Mouse (Mus musculus) layer of hippocampus, postnatal 14 days (tissue): ENCODE data around the gene Ppp1r36. TPM values are rescaled to one million over a fixed set of nuclear protein-coding genes. Genes with fewer than 3 reads are reported as not detected.
"Not testable (repeated sequence)": the region's sequence is repeated elsewhere in the genome, so short reads cannot be mapped to it uniquely, and the experiment has no call there.

Source experiments
- DNase-seq, 2 experiments: peaks; one replicate each; pipeline ENCODE4 v3.0.0; 2021 to 2022; ENCODE audit warnings: low spot score in 2 of 2, mixed read lengths in 1 of 2
- total RNA-seq, 2 experiments: library from RNA; stranded (reverse); gene quantifications; 2 replicates each; pipeline ENCODE4 v1.2.3; 2021

Ppp1r36 gene
- total RNA-seq, 2 experiments from 2014 or later: 1.1 to 3.0 TPM

DNA sequence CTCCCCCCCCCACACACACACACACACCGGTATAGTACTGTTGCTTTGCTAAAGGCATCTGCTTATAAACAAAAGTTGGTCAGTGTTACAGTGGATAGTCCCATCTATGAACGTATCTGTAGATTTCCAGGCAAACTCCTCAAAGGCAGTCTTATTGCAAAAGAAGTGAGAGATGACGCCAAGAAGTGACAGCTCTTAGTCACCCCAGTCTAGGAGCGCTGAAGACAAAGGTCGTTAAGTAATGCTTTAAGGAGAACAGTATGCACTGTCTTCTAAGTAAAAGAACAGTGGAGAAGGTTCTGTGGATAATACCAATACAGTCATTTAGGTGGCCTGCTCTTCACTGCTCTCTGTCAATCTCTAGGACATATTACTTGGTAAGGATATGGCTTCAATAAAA lies 24.4 kb upstream of the Ppp1r36 start:
- no peak for DNase-seq

DNA sequence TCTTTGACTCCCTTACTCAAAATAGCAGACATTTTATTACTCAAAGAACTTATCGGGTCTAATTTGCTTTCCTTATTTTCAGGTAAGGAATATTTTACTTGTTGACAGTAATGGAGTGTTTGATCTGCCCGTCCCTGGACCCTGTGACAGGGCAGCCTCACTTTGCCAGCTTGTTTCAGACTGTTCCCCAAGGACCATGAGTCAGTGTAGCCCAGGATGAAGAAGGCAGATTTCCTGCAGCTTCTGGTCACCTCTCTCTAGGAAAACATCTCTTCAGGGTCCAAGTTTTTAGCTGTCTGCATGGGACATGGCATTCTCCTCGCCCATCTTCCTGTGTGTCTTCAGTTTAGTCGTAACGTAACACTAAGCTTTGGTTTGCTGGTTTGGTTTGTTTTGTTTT lies 20.1 kb upstream of the Ppp1r36 start:
- DNase-seq: no peak

DNA sequence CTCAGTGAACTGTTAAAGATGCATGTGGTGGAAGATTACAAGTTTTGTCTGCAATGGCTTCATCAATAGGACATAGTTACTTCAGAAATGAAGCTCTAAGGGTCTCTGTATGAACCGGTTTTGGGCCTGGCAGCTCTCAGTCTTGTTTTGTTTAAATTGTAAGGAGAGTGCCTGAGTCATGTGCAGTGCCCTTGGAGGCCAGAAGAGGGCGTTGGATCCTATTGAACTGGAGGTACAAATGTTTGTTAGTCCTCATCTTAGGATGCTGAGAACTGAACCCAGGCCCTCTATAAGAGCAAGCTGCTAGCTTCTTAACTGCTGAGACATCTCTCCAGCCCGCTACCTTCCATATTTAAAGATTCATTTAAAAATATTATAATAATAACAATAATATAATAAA lies 15.7 kb upstream of the Ppp1r36 start:
- DNase-seq: no peak

DNA sequence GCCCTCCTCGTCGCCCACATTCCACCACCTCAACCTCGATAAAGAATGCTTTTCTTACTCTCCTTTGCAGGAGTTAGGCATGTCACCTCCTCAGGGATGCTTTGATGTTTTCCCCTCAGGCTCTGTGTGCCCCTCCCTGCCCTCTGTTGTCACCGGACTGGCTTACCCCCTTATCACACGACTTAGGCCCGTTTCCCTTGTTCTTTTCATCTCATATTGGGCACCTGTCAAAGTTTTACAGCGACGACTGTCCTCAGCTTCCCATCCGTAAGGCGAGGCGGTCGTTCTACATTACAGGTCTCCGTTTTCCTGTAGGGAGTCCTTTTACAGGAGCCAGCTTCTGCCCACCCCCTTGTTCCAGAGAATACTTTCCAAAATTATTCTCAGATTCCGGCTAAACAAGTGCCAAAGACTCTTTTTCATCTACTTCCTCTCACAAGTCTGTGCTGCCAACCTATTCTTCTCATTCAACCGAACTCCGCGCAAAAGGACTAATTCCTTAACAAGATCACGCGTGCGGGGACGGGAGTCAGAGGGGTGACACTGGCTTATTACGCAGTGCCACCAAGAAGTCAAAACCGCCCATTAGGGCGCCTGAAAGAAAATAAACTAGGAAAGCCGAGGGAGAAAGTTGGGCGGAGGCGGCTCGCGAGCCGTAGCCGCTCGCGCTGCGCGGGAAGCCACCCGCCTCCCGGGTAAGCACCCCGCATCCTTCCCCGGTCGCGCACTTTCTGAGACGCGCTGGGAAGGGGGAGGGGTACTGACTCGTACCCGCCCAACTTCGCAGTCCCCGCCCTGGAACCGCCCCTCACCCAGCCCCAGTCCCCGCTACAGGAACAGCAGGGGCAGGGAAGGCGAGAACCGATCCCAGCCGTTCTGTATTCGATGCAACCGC lies 14.1 kb upstream of the Ppp1r36 start:
- no peak for DNase-seq

DNA sequence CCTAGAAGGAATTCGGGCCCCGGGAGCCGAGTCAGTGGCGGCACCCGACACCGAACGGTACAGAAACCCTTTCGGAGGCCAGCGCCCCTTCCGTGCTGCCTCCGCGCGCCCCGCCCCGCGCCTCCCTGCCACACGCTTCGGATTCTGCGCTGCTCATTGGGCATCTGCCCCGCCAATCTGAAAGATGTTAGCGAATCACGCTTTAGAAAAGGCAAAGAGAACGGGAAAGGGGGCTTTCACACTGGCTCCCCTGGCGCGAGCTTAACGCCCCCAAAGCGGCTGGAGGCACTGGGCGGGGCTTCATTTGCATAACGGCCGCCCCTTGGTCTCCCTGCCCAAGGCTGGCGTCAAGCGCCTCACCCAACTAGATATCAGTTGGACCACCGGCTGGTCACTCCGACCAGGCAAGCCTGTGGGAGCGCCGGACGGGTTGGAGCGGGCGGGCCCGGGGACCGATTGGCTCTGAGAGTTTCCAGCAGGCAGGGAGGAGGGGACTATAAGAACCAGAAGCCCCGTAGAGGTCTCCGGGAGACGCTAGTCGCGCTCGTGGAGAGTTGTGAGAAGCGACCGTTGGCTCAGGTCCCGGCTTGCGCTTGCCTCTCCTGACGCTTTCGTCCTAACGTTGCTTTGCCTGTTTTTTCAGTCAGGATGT lies 13.3 kb upstream of the Ppp1r36 start, which contains the start of gene Hspa2:
Gene Hspa2, plus strand, starts transcription at position 291 of the 652 bp plus-strand sequence.
- peak; percentile 100 for DNase-seq

DNA sequence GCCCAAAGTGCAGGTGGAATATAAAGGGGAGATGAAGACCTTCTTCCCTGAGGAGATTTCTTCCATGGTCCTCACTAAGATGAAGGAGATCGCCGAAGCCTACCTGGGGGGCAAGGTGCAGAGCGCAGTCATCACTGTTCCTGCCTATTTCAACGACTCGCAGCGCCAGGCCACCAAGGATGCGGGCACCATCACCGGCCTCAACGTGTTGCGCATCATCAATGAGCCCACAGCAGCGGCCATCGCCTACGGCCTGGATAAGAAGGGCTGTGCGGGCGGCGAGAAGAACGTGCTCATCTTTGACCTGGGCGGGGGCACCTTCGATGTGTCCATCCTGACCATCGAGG lies 12.5 kb upstream of the Ppp1r36 start:
- peak in 1 of 2 experiments; percentile 28 for DNase-seq

DNA sequence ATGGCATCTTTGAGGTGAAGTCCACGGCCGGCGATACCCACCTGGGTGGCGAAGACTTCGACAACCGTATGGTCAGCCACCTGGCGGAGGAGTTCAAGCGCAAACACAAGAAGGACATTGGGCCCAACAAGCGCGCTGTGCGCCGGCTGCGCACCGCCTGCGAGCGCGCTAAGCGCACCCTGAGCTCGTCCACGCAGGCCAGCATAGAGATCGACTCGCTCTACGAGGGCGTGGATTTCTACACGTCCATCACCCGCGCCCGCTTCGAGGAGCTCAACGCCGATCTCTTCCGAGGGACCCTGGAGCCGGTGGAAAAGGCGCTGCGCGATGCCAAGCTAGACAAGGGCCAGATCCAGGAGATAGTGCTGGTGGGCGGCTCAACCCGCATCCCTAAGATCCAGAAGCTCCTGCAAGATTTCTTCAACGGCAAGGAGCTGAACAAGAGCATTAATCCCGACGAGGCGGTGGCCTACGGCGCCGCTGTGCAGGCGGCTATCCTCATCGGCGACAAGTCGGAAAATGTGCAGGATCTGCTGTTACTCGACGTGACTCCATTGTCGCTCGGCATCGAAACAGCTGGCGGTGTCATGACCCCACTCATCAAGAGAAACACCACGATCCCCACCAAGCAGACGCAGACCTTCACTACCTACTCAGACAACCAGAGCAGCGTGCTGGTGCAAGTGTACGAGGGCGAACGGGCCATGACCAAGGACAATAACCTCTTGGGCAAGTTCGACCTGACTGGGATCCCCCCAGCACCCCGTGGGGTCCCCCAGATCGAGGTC lies 12.0 kb upstream of the Ppp1r36 start:
- peak; percentile 37 for DNase-seq

DNA sequence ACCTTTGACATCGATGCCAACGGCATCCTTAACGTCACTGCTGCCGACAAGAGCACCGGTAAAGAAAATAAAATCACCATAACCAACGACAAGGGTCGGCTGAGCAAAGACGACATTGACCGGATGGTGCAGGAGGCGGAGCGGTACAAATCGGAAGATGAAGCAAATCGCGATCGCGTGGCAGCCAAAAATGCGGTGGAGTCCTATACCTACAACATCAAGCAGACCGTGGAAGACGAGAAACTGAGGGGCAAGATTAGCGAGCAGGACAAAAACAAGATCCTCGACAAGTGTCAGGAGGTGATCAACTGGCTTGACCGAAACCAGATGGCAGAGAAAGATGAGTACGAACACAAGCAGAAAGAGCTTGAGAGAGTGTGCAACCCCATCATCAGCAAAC lies 11.4 kb upstream of the Ppp1r36 start:
- DNase-seq: no peak

DNA sequence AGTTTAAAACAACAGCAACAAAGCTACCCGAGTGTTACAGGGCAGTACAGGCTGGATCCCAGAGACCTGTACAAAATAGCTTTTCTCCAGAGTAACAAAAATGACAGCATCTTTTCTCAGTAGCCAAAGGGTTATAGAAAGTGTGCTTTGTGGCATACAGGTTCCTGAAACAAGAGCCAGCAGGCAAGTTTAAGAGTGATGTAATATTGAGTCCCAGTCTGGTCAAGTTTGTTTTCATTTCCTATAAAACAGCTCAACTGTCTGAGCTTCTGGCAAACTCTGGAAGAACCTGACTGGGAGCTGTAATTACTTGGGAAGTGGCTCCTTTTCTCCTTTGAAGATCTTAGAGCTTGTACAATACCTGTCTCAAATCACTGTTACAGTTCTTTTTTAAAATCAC lies 10.2 kb upstream of the Ppp1r36 start:
- DNase-seq: no peak

DNA sequence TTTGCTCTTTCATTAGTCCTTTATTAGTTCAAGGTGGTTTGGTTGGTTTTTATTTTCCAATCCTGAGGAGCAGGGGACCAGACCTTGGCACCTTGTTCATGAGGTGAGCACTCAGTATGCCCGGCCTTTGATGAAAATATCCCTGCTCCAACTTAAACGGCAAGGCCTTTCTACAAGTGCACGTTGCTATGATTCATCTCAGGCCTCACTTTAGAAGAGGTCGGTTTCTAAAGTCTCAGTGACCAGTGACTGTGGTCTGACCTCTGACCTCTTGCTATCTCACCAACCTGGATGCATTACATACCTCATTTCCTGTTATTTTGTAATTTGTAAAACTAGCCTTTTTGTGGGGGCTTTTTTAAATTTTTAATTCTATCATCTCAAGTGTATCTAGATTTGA lies 8.2 kb upstream of the Ppp1r36 start:
- DNase-seq: no peak

DNA sequence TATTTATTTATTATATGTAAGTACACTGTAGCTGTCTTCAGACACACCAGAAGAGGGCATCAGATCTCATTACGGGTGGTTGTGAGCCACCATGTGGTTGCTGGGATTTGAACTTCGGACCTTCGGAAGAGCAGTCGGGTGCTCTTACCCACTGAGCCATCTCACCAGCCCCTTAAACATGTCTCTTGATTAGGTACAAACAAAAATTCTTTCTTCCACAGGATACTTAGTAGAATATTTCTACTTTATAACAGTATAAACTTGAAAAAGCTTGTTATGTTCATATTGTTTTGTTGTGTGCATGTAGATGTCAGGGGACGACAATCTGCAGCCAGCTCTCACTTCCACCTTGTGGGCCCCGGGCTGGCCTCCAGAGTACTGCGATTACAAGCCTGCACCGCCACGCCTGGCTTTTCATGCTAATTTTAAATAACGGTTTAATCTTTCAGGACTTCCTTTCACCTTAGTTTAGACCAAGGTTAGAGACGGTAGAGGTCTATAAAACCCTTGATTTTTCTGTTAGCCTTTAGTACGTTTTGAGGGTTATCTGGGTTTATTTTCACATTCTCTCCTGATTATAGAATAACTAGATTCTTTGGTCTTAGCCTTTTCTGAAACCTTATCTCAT lies 1.8 kb upstream of the Ppp1r36 start:
- DNase-seq: no peak

DNA sequence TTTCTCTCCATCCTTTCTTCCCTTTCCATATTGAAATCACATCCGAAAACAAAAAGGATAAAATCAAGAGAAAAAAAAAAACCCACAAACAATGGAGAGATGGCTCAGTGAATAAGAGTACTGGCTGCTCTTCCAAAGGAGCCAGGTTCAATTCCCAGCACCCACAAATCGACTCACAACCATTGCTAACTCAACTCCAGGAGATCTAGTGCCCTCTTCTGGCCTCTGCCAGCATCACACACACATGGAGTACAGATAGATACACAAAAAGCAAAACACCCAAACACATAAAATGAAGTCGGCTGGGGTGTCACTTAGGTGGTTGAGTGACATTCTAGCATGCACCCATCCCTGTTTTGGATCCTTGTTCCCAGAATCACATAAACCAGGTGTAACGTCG lies 1.0 kb downstream of the Ppp1r36 start:
- DNase-seq: no peak

DNA sequence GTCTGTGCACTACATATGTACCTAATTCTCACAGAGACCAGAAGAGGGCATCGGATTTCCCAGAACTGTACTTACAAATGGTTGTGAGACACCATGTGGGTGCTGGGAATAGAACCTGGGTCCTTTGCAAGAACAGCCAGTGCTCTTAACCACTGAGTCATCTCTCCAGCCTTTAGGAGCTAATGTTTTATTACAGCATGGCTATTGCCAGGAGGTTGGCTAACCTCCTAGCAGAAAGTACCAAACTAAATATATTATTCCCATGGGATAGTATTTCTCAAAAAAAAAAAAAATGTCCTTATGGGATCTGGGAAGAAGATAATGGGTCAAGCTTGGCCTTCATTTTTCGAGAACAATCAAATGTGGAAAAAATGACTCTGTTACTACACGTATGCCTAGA lies 7.9 kb downstream of the Ppp1r36 start:
- DNase-seq: no peak

DNA sequence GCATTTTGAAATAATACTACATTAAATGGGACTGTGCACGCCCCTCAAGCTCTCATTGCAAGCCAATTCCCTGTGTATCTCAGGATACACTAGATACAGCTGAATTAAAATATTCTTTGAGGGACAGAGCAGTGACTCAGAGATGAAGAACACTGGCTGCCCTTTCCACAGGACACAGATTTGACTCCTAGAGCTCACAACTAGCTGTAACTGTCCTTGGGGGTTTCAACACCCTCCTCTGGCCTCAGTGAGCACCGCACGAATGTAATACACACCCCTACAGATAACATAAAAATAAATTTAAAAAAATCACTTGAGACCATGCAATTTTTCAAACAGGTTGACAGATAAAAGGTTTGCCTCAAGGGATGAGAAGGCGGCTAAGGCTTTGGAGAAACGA lies 10.2 kb downstream of the Ppp1r36 start:
- no peak for DNase-seq

DNA sequence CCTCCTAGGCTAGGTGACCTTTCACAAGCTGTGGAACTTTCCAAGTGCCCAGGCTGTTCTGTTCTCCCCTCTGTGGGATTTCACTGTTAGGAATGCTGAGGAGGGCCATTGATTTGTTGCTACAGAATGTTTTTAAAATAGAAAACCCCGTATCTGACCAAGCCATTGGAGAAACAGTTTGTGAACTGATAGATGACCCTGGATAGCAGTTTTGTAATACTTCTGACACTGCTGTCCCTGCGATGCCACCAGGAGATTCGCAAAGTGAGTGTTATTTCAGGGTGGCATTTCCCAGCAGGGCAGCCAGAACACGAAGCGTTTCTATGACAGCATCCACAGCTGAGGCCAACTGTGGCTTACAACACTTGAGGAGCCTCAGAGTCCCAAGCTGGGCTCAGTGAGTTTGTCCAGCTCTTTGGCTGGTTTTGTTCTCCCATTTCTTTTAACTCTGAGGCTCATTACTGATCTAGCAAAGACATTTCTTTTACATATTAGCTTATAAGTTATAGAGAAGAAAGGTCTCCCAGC lies 13.6 kb downstream of the Ppp1r36 start:
- DNase-seq: peak; percentile 40 to 59

DNA sequence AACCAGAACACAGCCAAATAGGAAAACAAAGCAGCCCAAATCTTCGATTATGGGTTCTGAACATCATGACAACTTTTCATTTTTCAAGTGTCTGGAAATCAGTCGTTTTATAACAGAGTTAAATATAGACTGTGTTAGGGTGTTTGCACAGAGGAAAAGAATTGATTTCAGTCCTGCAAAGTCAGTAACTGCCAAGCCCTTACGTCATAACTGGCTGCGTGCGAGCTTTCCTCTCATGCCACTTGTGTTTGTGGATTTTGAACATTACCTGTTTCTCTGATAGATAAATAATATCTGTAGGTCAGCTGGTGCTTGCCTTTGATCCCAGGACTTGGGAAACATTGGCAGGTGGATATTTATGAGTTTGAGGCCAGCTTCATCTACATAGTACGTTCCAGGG lies 14.1 kb downstream of the Ppp1r36 start:
- peak in 1 of 2 experiments; percentile 43 for DNase-seq

DNA sequence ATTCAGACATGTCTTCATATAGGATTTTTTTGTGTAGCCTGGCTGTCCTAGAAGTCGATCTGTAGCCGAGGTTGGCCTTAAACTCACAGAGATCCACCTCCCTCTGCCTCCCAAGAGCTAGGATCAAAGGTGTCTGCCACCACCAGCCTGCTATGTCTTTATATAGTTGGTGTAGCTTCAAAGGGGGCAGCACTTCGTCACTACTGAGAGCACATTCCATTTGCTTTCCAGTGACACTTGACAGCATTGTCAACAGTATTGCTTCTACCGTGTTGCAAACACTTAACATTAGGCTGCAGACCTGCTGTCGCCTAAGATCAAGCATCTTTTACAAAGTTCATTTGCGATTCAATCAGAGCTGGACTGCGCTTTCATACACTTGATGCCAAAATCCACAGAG lies 16.8 kb downstream of the Ppp1r36 start:
- no peak for DNase-seq

DNA sequence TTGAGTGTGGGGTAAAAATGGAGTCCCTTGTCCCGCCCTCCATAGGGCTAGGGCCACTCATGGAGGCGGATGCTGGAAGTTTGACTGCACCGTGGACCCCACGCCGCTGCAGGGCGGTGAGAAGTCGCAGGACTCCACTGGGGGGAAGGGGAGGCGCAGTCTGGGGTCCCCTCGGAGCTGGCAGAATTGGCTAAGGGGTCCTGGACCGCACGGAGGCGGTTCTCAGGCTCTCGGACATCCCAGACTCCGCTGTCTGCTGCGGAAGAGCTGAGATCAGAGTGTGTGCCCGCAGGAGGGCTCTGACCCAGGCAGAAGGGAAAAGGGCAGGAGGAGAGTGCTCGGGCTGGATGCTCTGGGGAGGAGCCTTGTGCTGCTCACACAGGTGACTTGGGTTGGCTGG lies 17.7 kb downstream of the Ppp1r36 start:
- no peak for DNase-seq

DNA sequence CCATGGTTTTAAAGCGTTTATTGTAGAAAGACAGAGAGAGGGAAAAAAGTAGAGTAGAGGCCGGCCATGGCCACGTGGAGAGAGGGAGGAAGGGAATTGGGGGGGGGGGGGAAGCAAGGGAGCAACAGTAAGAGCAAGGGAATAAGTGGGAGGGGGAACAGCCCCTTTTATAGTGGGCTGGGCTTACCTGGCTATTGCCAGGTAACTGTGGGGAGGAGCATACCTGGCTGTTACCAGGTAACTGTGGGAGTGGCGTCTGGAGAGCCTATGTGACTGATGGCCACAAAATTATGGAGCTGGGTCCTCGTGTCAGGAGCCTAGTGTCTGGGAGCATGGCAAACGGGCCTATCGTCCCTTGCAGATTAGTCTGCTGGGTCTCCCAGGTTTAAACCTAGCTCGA lies 18.2 kb downstream of the Ppp1r36 start:
- no peak for DNase-seq

DNA sequence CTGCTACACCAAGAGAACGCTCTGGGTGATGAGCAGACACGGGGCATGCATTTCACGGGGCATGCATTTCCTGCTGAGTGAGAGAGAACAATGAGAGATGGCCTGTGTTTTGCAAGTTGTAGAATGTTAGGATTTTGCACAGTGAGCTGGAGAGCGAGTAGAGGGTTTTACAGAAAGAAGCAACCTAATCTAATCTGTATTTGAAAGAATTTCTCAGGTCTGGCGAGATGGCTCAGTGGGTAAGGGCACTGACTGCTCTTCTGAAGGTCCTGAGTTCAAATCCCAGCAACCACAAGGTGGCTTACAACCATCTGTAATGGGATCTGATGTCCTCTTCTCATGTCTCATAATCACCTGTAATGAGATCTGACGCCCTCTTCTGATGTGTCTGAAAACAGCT lies 26.1 kb downstream of the Ppp1r36 start:
- DNase-seq: not testable (repeated sequence)

DNA sequence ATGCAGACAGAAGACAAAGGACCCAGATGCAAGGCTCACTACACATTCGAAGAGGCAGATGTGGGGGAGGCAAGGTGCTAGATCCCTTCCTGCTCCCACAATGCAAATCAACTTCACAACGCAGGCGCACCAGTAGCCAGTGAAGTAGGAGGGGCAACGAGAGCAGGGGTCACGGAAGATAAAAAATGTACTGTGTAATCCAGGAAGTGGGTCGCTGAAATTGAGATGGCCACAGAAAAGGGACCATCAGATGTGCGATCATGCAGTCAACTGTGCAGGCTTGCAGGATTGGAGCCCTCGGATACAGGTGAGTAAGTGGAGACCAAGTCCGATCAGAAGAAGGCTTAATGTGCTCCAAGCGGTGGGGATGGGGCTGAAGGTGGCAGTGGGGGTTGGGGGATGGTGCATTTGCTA lies 27.0 kb downstream of the Ppp1r36 start:
- DNase-seq: no peak
